Mouse (Mus musculus): ENCODE measurements around the gene Cnot6.

Gene Cnot6

GRCm38 (mm10) chr11:49654651-49655050 lies 57.9 kb downstream of the Cnot6 start:
- no peak for DNase-seq (ENCODE audit: low read depth)

DNA sequence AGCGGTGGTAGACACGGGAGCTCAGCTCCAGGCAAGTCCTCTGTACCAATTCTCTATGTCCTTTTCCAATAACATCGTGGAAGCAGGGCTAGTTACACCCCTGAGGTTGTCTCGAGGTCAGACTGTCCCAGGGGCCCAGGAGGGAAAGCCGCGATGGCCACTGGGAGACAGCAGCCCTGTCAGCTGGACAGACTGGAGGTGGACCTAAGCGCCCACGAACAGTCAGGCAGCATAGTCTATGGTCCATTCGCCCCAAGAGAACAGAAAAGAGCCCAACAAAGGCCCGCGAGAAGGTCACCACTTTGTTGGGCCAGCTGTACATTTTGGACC lies 59.5 kb downstream of the Cnot6 start:
- DNase-seq (ENCODE audit: low read depth) = no peak

DNA sequence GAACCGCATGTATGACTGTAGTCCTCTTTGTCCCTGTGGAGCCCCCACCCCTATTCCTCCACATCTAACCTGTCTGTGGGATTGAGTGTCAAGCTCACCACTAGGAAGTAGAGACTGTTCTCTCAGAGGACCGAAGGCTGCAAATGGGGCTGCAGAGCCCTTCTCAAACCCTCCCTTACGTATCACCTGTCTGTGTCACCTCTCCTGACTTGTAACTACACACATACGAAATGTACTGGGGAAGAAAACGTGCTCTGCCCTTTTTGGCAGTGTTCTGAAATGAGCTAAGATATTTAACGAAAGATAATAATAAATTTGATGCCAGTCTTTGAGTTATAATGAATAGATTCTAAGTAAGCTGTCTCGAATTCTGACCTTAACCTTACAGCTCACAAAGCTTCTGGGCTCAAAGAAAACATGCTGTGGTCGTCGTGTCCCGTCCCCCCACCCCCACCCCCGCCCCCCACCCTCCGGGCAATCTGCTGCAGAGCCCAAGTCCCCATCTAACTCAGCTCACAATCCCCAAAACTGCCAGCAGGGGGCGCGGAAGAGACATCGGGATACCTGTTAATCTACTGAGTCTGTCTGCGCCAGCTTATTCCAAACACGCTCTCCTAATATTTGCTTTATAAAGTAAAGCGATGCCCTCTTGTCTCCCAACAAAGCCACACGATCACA lies 60.0 kb downstream of the Cnot6 start:
- peak; percentile 84 for DNase-seq (ENCODE audit: low read depth)

- no peak for DNase-seq (ENCODE audit: low read depth)
Measured at GRCm38 (mm10) chr11:49651762-49652322, 60.7 kb downstream of the Cnot6 start.

DNA sequence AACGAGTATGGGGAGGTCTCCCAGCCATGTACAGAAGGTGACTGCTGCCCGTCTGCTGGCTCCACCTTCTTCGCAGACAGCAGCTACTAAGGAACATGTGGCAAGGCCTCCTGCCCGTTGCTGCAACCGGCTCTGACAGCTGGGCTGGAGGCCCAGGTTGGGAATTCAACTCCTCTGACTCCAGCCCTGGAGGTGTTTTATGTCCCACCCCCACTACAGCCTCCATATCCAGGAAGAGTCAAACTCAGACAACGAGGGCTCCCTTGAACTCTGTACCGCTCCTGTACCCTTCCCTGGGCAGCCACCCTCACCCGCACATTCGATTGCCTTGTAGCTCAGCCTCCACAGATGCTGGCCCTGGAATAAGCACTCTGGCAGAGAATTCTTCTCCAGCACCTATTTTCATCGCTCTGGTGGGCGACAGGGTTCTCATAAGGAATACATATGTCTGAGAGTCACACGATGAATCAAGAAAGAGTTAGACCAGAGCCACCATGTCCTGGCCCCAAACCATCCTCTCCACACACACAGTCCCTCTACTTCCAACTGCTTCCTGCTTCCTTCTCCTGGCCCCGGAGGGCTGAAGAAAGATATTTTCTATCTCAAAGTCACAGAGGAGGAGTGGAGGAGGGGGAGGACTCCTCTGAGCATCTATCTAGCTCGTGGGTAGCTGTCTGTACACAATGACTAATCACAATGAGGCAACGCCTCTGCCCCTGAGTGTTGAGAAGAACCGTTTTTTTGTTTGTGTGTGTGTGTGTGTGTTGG lies 61.3 kb downstream of the Cnot6 start:
- no peak for DNase-seq (ENCODE audit: low read depth)

DNA sequence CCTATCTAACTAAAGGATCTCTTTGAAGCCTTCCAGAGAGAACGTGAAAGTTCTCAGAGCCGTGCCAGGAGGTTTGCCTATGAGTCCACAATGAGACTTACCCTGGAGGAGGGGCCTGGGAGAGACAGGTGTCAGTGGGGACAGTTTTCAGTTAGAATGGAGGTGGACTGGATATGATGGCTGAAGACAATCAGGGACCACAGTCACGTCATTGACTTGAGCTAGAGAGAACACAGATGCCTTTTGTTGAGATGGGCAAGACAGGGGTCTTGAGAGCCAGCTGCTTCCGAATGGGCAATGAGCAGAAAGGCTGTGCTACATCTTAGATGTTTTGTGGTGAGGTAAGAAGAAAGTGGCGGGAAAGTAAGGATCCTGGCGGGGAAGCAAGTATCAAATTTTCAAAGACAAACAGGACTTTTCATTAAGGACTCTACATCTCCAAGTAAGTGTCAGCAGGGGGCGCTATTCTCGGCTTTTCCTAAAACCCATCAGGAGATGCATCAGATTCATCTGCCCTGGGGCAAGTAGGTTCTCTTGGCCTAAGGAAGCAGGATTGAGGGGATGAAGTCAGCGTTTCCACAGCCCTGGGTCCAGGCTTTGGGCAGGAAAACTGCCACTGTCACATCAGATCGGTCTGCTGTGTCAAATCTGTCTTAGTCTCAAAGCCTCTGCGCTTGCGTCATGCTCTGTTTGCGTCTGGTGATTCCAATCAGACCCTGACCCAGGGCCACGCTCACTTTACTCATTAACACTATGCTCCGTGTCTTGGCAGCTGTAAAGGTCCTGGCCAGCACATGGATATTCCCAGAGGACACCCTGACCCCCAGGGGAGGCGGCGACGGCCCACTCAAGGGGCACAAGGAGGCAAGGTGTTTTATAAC lies 62.2 kb downstream of the Cnot6 start:
- DNase-seq (ENCODE audit: low read depth) = peak; percentile 71

- DNase-seq (ENCODE audit: low read depth) = no peak
Measured at GRCm38 (mm10) chr11:49645677-49646076, 66.8 kb downstream of the Cnot6 start.

DNA sequence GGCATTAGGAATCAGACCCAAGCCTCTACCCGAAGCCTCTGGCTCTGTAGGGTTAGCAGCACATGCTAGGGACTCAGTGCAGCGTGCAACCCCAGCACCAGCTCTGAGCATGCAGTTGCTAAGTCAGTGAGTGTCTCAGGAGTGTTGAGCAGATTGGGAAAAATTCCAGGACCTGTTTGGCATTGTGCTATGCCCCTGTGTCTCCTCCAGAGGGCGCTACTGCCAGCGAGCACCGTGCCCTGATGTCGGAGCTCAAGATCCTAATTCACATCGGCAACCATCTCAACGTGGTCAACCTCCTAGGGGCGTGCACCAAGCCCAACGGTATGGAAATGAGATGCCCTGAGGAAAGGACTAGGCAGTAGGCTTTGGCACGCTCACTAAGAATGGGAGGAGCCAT lies 76.1 kb downstream of the Cnot6 start:
- DNase-seq (ENCODE audit: low read depth) = no peak

DNA sequence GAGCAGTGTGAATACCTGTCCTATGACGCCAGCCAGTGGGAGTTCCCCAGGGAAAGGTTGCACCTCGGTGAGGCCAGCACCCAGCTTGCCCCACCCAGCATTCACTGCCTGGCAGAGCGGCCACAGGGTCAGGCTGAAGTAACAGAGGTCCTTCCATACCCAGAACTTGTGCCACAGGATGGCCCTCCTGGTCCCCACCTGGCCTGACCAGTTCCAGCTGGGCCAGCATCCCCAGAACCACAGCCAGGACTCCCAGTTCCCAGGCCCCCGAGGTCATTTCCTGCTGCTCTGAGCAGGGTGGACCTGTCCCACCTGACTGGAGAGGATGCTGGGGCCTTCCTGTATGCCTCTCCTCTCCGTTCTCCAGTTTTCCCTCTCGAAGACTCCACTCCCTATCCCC lies 76.9 kb downstream of the Cnot6 start:
- DNase-seq (ENCODE audit: low read depth) = no peak

GRCm38 (mm10) chr11:49634101-49634500 lies 78.4 kb downstream of the Cnot6 start:
- no peak for DNase-seq (ENCODE audit: low read depth)

DNA sequence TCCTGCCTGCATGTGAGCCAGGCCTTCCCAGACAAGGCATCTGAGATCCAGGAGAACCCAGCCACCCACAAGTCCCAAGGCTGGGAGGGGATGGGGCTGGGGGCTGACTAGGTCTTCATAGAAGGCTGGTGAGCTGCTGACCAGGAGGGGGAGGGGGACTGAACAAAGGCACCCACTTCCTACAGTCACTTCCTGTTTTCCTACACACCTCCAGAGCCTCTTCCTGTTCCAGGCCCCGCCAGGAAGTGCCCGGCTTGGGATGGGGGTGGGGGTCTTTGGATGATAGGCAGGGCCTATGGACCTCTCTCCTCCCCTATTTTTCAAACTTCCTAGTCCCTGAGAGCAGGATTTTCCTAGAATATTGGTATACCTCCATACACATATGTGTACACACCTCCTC lies 80.3 kb downstream of the Cnot6 start:
- DNase-seq (ENCODE audit: low read depth) = no peak

DNA sequence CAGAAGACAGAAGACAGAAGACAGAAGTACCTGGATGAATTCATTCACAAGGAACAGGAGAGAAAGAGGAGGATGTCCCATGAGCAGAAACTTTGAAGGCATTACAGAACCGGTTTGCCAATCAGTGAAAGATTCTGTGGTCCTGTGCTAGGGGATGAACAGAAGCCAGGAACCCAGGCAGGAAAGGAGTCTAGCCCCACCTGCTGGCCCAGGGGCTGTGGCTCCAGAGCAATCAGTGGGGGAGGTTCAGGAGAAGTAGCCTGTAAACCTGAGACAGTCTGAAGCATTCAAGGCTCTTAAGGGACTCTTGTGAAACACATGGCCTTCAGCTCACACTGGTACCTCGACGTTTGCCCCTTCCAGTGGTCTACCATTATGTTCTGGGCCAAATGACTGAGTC lies 81.4 kb downstream of the Cnot6 start:
- peak; percentile 37 for DNase-seq (ENCODE audit: low read depth)

DNA sequence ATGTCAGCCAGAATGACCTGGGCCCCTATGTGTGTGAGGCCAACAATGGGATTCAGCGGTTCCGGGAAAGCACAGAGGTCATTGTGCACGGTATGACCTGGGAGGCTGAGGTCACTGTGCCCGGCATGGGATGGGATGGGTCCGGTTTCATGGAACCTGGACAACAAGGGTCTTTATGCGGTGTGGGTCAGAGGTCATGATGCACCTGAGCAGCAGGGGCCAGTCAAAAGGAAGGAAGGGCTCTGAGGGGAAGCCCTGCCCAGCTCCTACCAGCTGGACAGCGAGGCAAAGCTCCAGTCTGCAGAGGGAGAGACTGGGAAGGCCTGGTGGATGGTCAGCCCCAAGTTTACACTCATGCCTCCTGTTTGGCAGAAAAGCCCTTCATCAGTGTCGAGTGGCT lies 85.8 kb downstream of the Cnot6 start:
- no peak for DNase-seq (ENCODE audit: low read depth)

DNA sequence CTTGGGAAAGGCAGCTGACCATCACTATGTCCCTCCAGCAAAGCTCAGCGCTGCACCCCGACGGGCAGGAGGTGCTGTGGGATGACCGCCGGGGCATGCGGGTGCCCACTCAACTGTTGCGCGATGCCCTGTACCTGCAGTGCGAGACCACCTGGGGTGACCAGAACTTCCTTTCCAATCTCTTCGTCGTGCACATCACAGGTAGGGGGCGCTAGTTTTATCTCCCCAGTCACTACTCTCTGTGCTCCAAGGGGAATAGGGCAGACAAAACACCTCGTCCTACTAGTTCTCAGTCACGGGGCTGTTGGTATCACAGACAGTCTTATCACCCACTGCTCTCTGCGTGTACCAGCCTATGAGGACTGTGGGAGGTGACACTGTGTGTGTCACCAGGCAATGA lies 86.7 kb downstream of the Cnot6 start:
- no peak for DNase-seq (ENCODE audit: low read depth)

GRCm38 (mm10) chr11:49624156-49624555 lies 88.4 kb downstream of the Cnot6 start:
- DNase-seq (ENCODE audit: low read depth) = no peak

DNA sequence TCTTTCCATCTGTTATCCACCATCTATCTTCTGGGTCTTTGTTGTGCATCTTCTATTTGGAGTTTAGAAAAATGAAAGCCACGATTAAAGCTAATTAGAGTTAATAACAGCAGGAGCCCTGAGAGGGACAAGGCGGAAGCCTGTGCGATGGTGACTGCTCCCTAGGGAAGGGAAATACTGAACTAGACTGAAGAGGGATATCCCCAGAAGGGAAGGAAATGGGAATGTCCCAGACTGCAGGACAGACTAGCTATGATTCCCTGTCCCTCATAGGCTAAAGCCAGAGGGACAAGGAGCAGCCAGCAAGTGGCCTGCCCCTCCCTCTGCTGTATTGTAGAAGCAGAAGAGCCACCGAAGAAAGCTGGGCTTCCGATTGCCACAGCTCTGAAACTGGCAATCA lies 90.6 kb downstream of the Cnot6 start:
- no peak for DNase-seq (ENCODE audit: low read depth)

All from naive thymus-derived CD4-positive, alpha-beta T cell, adult 2 months (primary cell).